In genomic region chr9:108272691-108273090, GRCm38 (mm10) we compare ENCODE assay signal across 13 mouse cellular contexts. TPM values are rescaled to one million over a fixed set of nuclear protein-coding genes. Genes with fewer than 3 reads are reported as not detected.
A peak's percentile ranks its signal among the peaks of the same experiment; 100 is the strongest.
DNase-seq lines count a peak whose midpoint lies in the region; ATAC-seq and TF ChIP-seq lines count a peak whose summit lies in the region.
"Had no signal": no experiment of that assay in that cellular context is flagged by ENCODE, and none has a peak within 500 bp of the region (broad histone marks: within the 10 kb centered on the region; RNA-seq: fewer than 3 reads in every experiment).

No protein-coding gene starts in this region.

- H3K9ac ChIP-seq in intestine, embryonic 14.5 days (ENCODE audit: low read length) = no peak overlapping the region
- H3K9ac ChIP-seq in intestine, postnatal 0 days (ENCODE audit: low read depth, low read length) = no peak overlapping the region
- no peak overlapping the region for H3K9ac ChIP-seq in embryonic facial prominence, embryonic 11.5 days (replicated peaks; ENCODE audit: low read length)
- no peak overlapping the region for H3K9ac ChIP-seq in limb, embryonic 15.5 days
- H3K9ac ChIP-seq: neural tube, embryonic 12.5 days had no signal

- no peak for TF ChIP-seq CTCF in intestine, postnatal 0 days (IDR thresholded peaks at IDR 0.05; ENCODE audit: low read depth)

- H3K4me1 ChIP-seq in intestine, embryonic 14.5 days (replicated peaks; ENCODE audit: control insufficient read depth, insufficient read depth, low read length) = 0 out of 2 replicates have a peak, but pooled peaks cover 10% of the 10 kb centered on the region
- peaks cover 5% of the 10 kb centered on the region; the same call in 1 of the 2 replicates for H3K4me1 ChIP-seq in intestine, postnatal 0 days (replicated peaks; ENCODE audit: control insufficient read depth, insufficient read depth, low read length)
- H3K4me1 ChIP-seq in brown adipose tissue, adult 24 weeks (ENCODE audit: control insufficient read depth, insufficient read depth, insufficient read length, low read length) = peaks cover 10% of the 10 kb centered on the region
- no peaks in the 10 kb centered on the region for H3K4me1 ChIP-seq in embryonic facial prominence, embryonic 11.5 days (ENCODE audit: control insufficient read depth, insufficient read depth, low read length)
- peaks cover 16% of the 10 kb centered on the region for H3K4me1 ChIP-seq in limb, embryonic 15.5 days
- H3K4me1 ChIP-seq: neural tube, embryonic 12.5 days had no signal

- no peaks in the 10 kb centered on the region for H3K36me3 ChIP-seq in intestine, embryonic 14.5 days (ENCODE audit: control insufficient read depth, insufficient read depth, low read length)
- H3K36me3 ChIP-seq in intestine, postnatal 0 days (ENCODE audit: control insufficient read depth, insufficient read depth) = no peaks in the 10 kb centered on the region
- H3K36me3 ChIP-seq in embryonic facial prominence, embryonic 11.5 days (replicated peaks; ENCODE audit: control insufficient read depth, insufficient read depth, low read depth, low read length) = no peaks in the 10 kb centered on the region
- no peaks in the 10 kb centered on the region for H3K36me3 ChIP-seq in limb, embryonic 15.5 days
- H3K36me3 ChIP-seq: G1E; neural tube, embryonic 12.5 days had no signal

- DNase-seq in intestine, embryonic 14.5 days (ENCODE audit: low spot score) = no peak
- no peak for DNase-seq in embryonic facial prominence, embryonic 11.5 days (ENCODE audit: low spot score)
- DNase-seq in cerebellum, adult 9-11 months = no peak
- DNase-seq: adrenal gland, adult 2 months; cerebellum, adult 11-12 months; heart, adult 18-20 months; right cerebral cortex, postnatal 25 days had no signal

- H3K9me3 ChIP-seq in intestine, embryonic 14.5 days (ENCODE audit: control insufficient read depth, low read length) = no peaks in the 10 kb centered on the region
- H3K9me3 ChIP-seq in intestine, postnatal 0 days (ENCODE audit: control insufficient read depth) = no peaks in the 10 kb centered on the region
- no peaks in the 10 kb centered on the region for H3K9me3 ChIP-seq in embryonic facial prominence, embryonic 11.5 days (replicated peaks; ENCODE audit: control insufficient read depth, low read length)
- no peaks in the 10 kb centered on the region for H3K9me3 ChIP-seq in limb, embryonic 15.5 days
- H3K9me3 ChIP-seq: G1E; neural tube, embryonic 12.5 days had no signal

- H3K27ac ChIP-seq in intestine, embryonic 14.5 days (ENCODE audit: low read depth) = 0 out of 2 replicates have a peak overlapping the region, but pooled peaks have one; percentile 27
- H3K27ac ChIP-seq in intestine, postnatal 0 days (ENCODE audit: low read depth, low read length) = no peak overlapping the region
- peak overlapping the region; percentile 64; the same call in 1 of the 2 replicates for H3K27ac ChIP-seq in brown adipose tissue, adult 24 weeks (replicated peaks; ENCODE audit: low read depth, low read length)
- H3K27ac ChIP-seq in embryonic facial prominence, embryonic 11.5 days (replicated peaks; ENCODE audit: low read depth, low read length) = 0 out of 2 replicates have a peak overlapping the region, but pooled peaks have one; percentile 25
- peak overlapping the region; percentile 47; the same call in 1 of the 2 replicates for H3K27ac ChIP-seq in limb, embryonic 15.5 days
- H3K27ac ChIP-seq: neural tube, embryonic 12.5 days had no signal

- H3K4me2 ChIP-seq in intestine, embryonic 14.5 days (ENCODE audit: low read length) = no peak overlapping the region
- H3K4me2 ChIP-seq in intestine, postnatal 0 days (replicated peaks; ENCODE audit: low read depth) = no peak overlapping the region
- no peak overlapping the region for H3K4me2 ChIP-seq in embryonic facial prominence, embryonic 11.5 days (ENCODE audit: low read depth, low read length)
- no peak overlapping the region for H3K4me2 ChIP-seq in limb, embryonic 15.5 days
- H3K4me2 ChIP-seq: neural tube, embryonic 12.5 days had no signal

- ATAC-seq in intestine, embryonic 14.5 days (replicated peaks; ENCODE audit: low FRiP score, low TSS enrichment, low read depth) = no peak
- ATAC-seq in intestine, postnatal 0 days = no peak
- ATAC-seq in embryonic facial prominence, embryonic 11.5 days (replicated peaks; ENCODE audit: insufficient number of reproducible peaks, low FRiP score, low TSS enrichment, low read depth) = no peak
- no peak for ATAC-seq in limb, embryonic 15.5 days (ENCODE audit: insufficient number of reproducible peaks, low FRiP score, low TSS enrichment, low read depth)
- ATAC-seq in erythroblast, adult 5-6 weeks (replicated peaks; ENCODE audit: low FRiP score, poor library complexity, severe bottlenecking) = no peak

- WGBS in intestine, embryonic 14.5 days = 41% methylated on average over 5 of the region's 5 CpGs
- WGBS in intestine, postnatal 0 days = 52% methylated on average over 5 of the region's 5 CpGs
- 59% methylated on average over 5 of the region's 5 CpGs for WGBS in embryonic facial prominence, embryonic 11.5 days
- WGBS in limb, embryonic 15.5 days = 55% methylated on average over 5 of the region's 5 CpGs

- no peaks in the 10 kb centered on the region for H3K27me3 ChIP-seq in intestine, embryonic 14.5 days (replicated peaks; ENCODE audit: control insufficient read depth, insufficient read depth, low read length)
- no peaks in the 10 kb centered on the region for H3K27me3 ChIP-seq in intestine, postnatal 0 days (replicated peaks; ENCODE audit: control insufficient read depth, insufficient read depth, low read length)
- no peaks in the 10 kb centered on the region for H3K27me3 ChIP-seq in embryonic facial prominence, embryonic 11.5 days (ENCODE audit: control insufficient read depth, insufficient read depth, low read length)
- no peaks in the 10 kb centered on the region for H3K27me3 ChIP-seq in limb, embryonic 15.5 days
- H3K27me3 ChIP-seq: neural tube, embryonic 12.5 days had no signal

- H3K4me3 ChIP-seq in intestine, embryonic 14.5 days (ENCODE audit: low read depth, low read length) = no peak overlapping the region
- H3K4me3 ChIP-seq in intestine, postnatal 0 days (ENCODE audit: low read depth, low read length) = no peak overlapping the region
- 0 out of 2 replicates have a peak overlapping the region, but pooled peaks have one; percentile 5 for H3K4me3 ChIP-seq in brown adipose tissue, adult 24 weeks (ENCODE audit: insufficient read depth, low read depth, low read length)
- no peak overlapping the region for H3K4me3 ChIP-seq in embryonic facial prominence, embryonic 11.5 days (ENCODE audit: low read depth, low read length)
- no peak overlapping the region for H3K4me3 ChIP-seq in limb, embryonic 15.5 days
- H3K4me3 ChIP-seq: neural tube, embryonic 12.5 days had no signal

RNA-seq across cellular contexts. Expression of gene Dag1, which starts 8.9 kb away (rescaled TPM):
- 71.7 and 75.6 TPM in 2 replicates for polyA plus RNA-seq in intestine, embryonic 14.5 days (2014; fragmentation: Nextera tagmentation; extraction: Ambion mirVana)
- polyA plus RNA-seq in intestine, postnatal 0 days (2015; fragmentation: Nextera tagmentation; extraction: Ambion mirVana) = 42.9 and 44.6 TPM in 2 replicates
- 116 and 133 TPM in 2 replicates for polyA plus RNA-seq in brown adipose tissue, adult 24 weeks (2012; ENCODE audit: insufficient read depth, insufficient read length, missing spikeins)
- polyA plus RNA-seq in embryonic facial prominence, embryonic 11.5 days (2014; fragmentation: Nextera tagmentation; extraction: Ambion mirVana) = 44.5 and 49.8 TPM in 2 replicates
- 86.6 and 107 TPM in 2 replicates for polyA plus RNA-seq in limb, embryonic 15.5 days (2015; fragmentation: Nextera tagmentation; extraction: Ambion mirVana)
- total RNA-seq in erythroblast, adult 5-6 weeks (2015; ENCODE audit: low replicate concordance) = 1.7 and 6.7 TPM in 2 replicates
- 1.7 TPM in 2 replicates for total RNA-seq in erythroblast, adult 5-6 weeks (2017; ENCODE audit: low replicate concordance)

RNA-seq across cellular contexts. Expression of gene Nicn1, which starts 17.5 kb away (rescaled TPM):
- 38.9 and 41.2 TPM in 2 replicates for polyA plus RNA-seq in intestine, embryonic 14.5 days (2014; fragmentation: Nextera tagmentation; extraction: Ambion mirVana)
- 12.4 and 15.6 TPM in 2 replicates for polyA plus RNA-seq in intestine, postnatal 0 days (2015; fragmentation: Nextera tagmentation; extraction: Ambion mirVana)
- polyA plus RNA-seq in brown adipose tissue, adult 24 weeks (2012; ENCODE audit: insufficient read depth, insufficient read length, missing spikeins) = 21.6 and 23.1 TPM in 2 replicates
- polyA plus RNA-seq in embryonic facial prominence, embryonic 11.5 days (2014; fragmentation: Nextera tagmentation; extraction: Ambion mirVana) = 48.4 TPM in 2 replicates
- polyA plus RNA-seq in limb, embryonic 15.5 days (2015; fragmentation: Nextera tagmentation; extraction: Ambion mirVana) = 35.5 and 43.8 TPM in 2 replicates
- 0.58 TPM in 1 of 2 replicates, not detected in the other for total RNA-seq in erythroblast, adult 5-6 weeks (2015; ENCODE audit: low replicate concordance)
- total RNA-seq in erythroblast, adult 5-6 weeks (2017; ENCODE audit: low replicate concordance) = 1.0 TPM in 1 of 2 replicates, not detected in the other

RNA-seq across cellular contexts. Expression of gene Amt, which starts 24.0 kb away (rescaled TPM):
- 23.0 and 24.2 TPM in 2 replicates for polyA plus RNA-seq in intestine, embryonic 14.5 days (2014; fragmentation: Nextera tagmentation; extraction: Ambion mirVana)
- 4.5 and 4.8 TPM in 2 replicates for polyA plus RNA-seq in intestine, postnatal 0 days (2015; fragmentation: Nextera tagmentation; extraction: Ambion mirVana)
- polyA plus RNA-seq in brown adipose tissue, adult 24 weeks (2012; ENCODE audit: insufficient read depth, insufficient read length, missing spikeins) = 2.0 and 2.8 TPM in 2 replicates
- polyA plus RNA-seq in embryonic facial prominence, embryonic 11.5 days (2014; fragmentation: Nextera tagmentation; extraction: Ambion mirVana) = 14.6 and 16.4 TPM in 2 replicates
- polyA plus RNA-seq in limb, embryonic 15.5 days (2015; fragmentation: Nextera tagmentation; extraction: Ambion mirVana) = 8.3 and 9.5 TPM in 2 replicates
- total RNA-seq in erythroblast, adult 5-6 weeks (2015; ENCODE audit: low replicate concordance) = not detected in 2 replicates
- total RNA-seq in erythroblast, adult 5-6 weeks (2017; ENCODE audit: low replicate concordance) = 0.51 TPM in 1 of 2 replicates, not detected in the other

RNA-seq across cellular contexts. Expression of gene Rhoa, which starts 33.2 kb away (rescaled TPM):
- polyA plus RNA-seq in intestine, embryonic 14.5 days (2014; fragmentation: Nextera tagmentation; extraction: Ambion mirVana) = 281 and 309 TPM in 2 replicates
- 313 and 315 TPM in 2 replicates for polyA plus RNA-seq in intestine, postnatal 0 days (2015; fragmentation: Nextera tagmentation; extraction: Ambion mirVana)
- polyA plus RNA-seq in brown adipose tissue, adult 24 weeks (2012; ENCODE audit: insufficient read depth, insufficient read length, missing spikeins) = 299 and 302 TPM in 2 replicates
- 282 and 303 TPM in 2 replicates for polyA plus RNA-seq in embryonic facial prominence, embryonic 11.5 days (2014; fragmentation: Nextera tagmentation; extraction: Ambion mirVana)
- 470 and 473 TPM in 2 replicates for polyA plus RNA-seq in limb, embryonic 15.5 days (2015; fragmentation: Nextera tagmentation; extraction: Ambion mirVana)
- 149 and 157 TPM in 2 replicates for total RNA-seq in erythroblast, adult 5-6 weeks (2015; ENCODE audit: low replicate concordance)
- total RNA-seq in erythroblast, adult 5-6 weeks (2017; ENCODE audit: low replicate concordance) = 238 and 268 TPM in 2 replicates

RNA-seq across cellular contexts. Expression of gene Tcta, which starts 33.3 kb away (rescaled TPM):
- polyA plus RNA-seq in intestine, embryonic 14.5 days (2014; fragmentation: Nextera tagmentation; extraction: Ambion mirVana) = 27.5 and 30.4 TPM in 2 replicates
- polyA plus RNA-seq in intestine, postnatal 0 days (2015; fragmentation: Nextera tagmentation; extraction: Ambion mirVana) = 48.6 and 50.4 TPM in 2 replicates
- polyA plus RNA-seq in brown adipose tissue, adult 24 weeks (2012; ENCODE audit: insufficient read depth, insufficient read length, missing spikeins) = 24.2 and 32.4 TPM in 2 replicates
- polyA plus RNA-seq in embryonic facial prominence, embryonic 11.5 days (2014; fragmentation: Nextera tagmentation; extraction: Ambion mirVana) = 20.6 and 25.4 TPM in 2 replicates
- 44.3 and 47.6 TPM in 2 replicates for polyA plus RNA-seq in limb, embryonic 15.5 days (2015; fragmentation: Nextera tagmentation; extraction: Ambion mirVana)
- 6.1 and 9.2 TPM in 2 replicates for total RNA-seq in erythroblast, adult 5-6 weeks (2015; ENCODE audit: low replicate concordance)
- total RNA-seq in erythroblast, adult 5-6 weeks (2017; ENCODE audit: low replicate concordance) = 4.1 and 4.5 TPM in 2 replicates
